Mouse (Mus musculus) ES-CJ7 (cell line): ENCODE measurements around the gene Cux2.
A peak's percentile ranks its signal among the peaks of the same experiment; 100 is the strongest.
"Not testable (repeated sequence)": the region's sequence is repeated elsewhere in the genome, so short reads cannot be mapped to it uniquely, and the experiment has no call there.

Experiments
- DNase-seq: peaks from one replicate; pipeline ENCODE4 v3.0.0; 2011; ENCODE audit warnings: low read depth, low spot score

Gene Cux2

DNA sequence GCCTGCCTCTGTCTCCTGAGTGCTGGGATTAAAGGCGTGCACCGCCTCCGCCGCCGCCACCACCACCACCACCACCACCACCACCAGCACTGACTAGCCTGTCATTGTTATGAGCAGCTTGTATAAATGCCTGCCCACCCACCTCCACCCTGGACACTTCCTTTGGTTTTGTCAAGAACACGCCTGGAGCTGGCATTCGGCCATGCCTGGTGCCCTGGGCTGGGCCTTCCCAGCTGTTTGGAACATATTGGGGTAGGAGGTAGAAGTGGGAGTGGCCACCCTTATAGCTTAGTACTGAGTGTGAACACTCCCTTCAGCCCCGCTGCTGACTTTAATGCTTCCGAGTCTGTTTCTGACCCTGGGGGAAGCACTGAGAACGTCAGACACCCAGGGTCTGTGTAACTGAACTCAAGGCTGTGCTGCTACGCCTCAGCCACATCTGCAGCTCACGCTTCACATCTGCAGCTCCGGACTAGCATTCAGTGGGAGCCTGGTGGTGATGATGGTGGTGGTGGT lies 178.3 kb downstream of the Cux2 start:
- DNase-seq = peak; percentile 48

GRCm38 (mm10) chr5:121870832-121871231 lies 179.1 kb downstream of the Cux2 start:
- DNase-seq = no peak

GRCm38 (mm10) chr5:121867963-121868362 lies 181.9 kb downstream of the Cux2 start:
- DNase-seq = no peak

GRCm38 (mm10) chr5:121864330-121864729 lies 185.6 kb downstream of the Cux2 start:
- no peak for DNase-seq

DNA sequence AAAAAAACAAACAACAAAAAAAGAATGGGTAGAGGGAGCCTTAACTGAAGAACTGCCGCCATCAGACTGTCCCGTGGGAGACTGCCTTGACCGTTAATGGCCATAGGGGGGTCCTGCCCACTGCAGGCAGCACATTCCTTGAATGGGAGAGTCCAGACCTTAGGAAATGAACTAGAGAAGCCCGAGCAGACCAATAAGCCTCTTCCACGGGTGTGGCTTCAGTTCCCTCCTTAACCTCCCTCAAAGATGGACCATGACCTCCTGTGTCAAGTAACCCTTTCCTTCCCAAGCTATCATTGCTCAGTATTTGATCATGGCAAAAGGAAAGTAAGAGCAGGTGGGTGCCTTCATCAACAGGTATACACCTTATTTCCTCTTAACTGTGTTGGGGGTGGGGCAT lies 187.9 kb downstream of the Cux2 start:
- no peak for DNase-seq

DNA sequence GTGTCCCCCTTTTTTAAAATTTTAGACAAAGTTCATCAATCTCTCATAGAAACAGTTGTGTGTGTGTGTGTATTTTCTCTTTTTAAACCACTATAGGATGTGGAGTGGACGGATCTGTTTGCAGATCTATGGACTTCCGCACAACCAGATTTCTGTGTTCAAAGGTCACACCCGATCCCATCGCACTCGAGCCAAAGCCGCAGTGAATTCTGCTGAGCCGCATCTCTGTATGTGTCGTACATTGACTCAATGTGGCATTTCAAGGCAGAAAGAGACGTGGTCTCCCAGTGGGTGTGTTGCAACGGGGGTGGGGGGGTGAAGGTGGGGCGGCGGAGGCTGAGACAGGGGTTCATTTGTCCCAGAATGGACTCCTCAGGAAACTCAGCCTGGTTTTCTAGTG lies 191.5 kb downstream of the Cux2 start:
- no peak for DNase-seq

DNA sequence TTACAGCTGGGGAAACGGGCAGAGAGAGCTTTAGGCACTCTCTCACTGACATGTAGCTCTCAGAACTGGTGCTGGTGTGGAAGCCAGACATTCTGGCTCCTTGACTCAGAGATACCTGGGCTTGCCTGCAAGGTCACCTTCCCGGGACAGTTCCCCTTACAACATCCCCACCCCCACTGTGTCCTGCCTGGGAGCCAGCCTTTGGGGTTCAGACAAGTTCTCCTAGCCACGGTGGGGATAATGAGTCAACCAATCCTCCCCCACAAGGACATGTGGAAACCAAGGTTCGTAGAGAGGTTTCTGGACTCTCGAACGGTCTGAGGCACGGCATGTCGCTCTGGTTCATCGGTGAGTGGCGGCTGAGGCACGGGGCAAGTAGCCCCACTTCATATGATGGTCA lies 193.2 kb downstream of the Cux2 start:
- DNase-seq = no peak

DNA sequence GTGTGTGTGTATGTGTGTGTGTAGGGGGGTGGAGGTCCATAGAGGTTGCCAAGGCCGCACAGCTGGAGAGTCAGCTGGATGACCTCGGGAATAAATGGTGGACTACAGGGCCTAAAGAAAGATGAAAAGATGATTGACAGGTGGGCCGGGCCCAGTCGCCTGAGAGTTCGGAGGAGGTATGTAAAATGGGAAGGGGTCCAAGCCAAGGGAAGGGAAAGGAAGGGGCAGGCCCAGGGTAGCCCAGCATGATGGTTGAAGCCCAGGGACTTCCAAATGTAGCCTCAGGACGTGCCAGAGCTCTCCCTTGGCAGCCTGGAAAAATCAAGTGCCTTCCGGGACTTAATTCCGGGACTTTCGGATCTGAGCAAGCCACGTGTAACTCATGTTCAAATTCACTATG lies 195.1 kb downstream of the Cux2 start:
- DNase-seq = no peak

GRCm38 (mm10) chr5:121853368-121854051 lies 196.4 kb downstream of the Cux2 start:
- DNase-seq = no peak

- DNase-seq = no peak
Measured at GRCm38 (mm10) chr5:121849478-121850349, 200.2 kb downstream of the Cux2 start.

- DNase-seq = peak; percentile 95
Measured at GRCm38 (mm10) chr5:121848743-121849142, 201.2 kb downstream of the Cux2 start, which contains the start of gene Pheta1. Pheta1 (plus strand) TSS chr5:121848984.

DNA sequence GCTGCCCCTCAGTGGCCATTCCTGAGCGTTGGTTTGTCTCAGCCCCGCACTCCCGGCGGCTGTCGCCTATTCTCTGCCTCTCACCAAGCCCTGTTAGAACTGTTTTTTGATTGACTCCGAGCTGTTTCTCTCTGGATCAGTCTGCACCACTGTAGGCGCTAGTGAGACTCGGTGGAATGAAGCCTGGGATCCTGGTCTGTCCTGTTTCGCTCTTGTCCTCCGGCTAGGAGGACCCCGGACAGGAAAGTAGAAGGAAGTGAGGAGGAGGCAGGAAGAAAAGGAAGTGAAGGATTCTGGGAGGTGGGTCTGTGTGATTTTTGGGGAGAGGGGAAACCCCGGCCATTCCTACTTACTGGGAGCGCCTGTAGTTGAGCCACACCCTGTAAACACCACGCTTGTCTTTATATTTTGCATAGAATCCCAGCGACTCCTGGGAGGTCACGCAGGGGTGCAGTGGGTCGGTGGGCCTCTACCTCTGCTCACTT lies 201.8 kb downstream of the Cux2 start:
- DNase-seq = peak; percentile 79

DNA sequence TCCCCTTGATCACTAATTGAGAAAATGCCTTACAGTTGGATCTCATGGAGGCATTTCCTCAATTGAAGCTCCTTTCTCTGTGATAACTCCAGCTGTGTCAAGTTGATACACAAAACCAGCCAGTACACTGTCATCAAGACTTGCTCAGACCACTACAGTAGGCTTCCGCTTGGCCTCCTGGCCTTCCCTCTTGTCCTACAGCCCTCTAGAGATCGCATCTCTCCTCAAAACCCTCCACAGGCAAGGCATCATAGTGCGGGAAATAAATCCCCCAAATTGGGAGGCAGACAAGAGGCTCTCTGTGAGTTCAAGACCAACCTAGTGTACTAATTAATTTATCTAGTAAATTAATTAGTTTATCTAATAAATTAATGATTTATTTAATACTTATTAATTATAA lies 202.6 kb downstream of the Cux2 start:
- DNase-seq = not testable (repeated sequence)

GRCm38 (mm10) chr5:121846322-121846721 lies 203.6 kb downstream of the Cux2 start:
- DNase-seq = no peak

DNA sequence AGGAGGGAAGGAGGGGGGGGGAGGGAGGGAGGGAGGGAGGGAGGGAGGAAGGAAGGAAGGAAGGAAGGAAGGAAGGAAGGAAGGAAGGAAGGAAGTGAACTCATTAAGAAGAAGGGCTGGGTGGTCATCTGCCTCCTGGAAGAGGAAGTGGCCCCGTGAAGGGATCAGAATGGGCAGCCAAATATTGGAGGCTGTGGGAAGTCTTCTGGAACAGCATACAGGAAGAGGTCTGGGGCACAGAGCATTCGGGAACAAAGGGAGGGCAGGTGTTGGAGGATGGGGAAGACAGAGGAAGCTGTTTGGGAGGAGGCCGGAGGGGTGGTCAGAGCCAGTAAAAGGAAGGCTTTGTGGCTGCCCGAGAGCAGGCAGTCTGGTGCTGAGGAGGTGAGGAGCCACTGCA lies 204.5 kb downstream of the Cux2 start:
- no peak for DNase-seq

DNA sequence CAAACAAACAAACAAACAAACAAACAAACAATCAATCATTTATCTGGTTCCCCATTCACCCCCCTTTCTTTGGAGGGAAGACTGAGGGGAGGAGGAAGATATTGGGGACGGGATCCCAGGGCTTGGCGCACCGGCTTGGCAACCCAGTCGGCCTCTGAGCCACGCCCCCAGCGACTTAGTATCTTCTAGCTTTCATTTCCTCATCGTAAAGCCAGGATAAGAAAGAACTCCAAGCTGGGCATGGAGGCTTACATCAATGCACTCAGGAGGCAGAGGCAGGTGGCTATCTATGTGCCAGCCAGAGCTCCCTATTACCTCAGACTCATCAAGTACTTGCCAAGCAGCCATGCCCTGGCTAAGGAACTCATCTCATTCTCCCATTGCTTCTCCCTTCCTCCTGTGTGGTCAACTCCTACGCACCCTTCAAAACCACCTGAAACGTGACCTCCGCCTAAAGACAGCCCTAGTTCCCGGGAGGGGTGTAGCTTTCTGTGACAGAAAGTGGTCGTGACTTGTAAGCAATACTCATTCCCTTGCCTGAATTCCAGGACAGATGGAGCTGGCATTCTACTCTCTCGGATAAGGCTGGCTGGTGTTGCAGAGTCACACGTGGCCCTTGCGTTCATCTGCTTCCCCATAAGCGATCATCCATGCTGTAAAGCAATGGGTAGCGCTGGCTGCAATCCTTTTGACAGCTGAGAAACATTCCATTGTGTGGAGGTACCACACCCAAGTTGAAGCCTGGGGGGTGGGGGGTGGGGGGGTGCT lies 206.6 kb downstream of the Cux2 start:
- no peak for DNase-seq

DNA sequence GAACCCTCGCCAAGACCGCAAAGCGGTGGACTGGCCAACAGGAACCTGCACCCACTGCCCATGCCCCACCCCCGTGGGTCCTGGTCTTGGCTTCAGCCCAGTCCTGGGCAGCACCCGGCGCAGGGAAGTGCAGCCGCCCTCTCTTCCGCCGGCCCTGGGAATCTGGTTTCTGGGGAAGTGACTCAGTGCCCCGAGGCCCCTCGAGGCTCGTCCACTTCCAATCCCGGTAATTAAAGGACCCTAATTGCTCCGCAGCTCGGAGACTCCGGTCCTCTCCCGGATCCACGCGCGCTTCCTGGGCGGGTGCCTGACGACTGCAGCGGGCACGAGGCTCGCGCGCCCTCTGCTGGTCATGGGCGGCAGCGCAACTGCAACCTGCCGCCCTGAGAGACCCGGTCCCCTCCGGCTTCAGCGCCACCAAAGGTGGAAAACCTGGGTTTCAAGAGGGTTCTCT lies 207.2 kb downstream of the Cux2 start:
- DNase-seq = peak; percentile 62

- no peak for DNase-seq
Measured at GRCm38 (mm10) chr5:121841973-121842372, 207.9 kb downstream of the Cux2 start.

DNA sequence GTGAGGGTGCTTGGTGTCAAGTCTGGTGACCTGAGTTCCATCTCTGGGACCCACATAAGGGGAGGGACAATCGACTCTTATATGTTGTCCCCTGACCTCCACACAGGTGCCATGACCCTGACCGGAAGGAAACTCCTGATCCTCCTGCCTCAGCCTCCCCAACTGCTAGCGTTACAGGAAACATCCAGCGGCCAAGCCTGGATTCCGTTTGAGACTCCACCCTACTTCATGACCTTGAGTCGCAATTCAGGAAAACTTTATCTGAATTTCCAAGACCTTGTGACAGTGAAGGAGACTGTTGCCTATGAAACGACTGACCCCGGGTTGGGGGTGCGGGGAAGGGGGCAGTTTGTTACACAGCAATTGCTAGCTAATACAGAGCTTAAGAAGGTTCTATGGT lies 208.4 kb downstream of the Cux2 start:
- peak; percentile 65 for DNase-seq

DNA sequence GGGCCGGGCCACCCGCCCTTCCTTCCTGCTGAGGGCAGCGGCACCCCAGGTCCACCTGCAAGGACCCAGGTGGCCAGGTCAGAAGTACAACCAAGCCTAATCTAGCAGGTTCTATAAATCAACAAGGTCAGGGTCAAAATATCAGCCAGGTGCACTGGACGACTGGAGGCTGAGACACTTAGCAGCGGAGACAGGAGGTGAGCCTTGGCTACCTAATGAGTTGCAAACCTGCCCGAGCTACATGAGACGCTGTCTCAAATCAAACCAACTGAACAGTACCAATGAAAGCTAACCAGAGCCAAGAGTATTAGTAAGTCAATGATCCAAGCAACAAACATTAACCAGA lies 210.8 kb downstream of the Cux2 start:
- DNase-seq = no peak

DNA sequence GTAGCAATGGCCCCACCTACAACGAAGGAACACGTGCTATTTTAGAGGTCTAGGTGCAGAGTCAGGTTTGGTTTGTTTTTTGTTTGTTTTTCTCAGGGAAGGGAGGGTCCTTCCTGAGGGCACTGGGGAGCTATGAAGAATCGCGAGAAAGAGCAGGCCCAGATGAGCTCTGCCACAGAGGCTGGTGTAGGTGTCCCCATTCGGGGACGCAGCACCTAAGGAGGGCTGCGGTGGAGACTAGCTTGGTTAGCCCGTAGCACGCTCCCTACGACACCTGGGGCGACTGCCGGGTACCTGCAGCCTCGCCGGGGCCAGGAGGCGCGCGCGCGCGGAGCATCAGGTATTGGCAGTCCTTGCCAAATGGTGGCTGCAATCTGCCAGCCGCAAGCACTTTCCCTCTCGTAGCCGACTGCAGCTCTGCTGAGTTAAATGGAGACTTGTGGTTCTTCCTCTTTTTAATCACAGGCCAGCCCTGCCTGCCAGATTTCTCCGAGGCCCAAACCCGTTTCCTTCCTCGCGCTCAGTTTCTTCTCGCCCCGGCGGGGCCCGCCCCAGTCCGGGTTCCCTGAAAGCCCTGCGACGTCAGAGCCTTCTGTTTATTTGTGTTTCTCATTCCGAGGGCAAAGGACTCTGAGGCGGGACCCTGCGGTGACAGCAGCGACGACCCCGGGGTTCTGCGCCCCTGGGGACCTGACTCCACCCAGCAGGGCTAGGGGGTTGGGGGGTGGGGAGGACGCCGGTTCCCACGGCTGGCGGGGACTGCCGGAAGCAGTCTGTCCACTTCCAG lies 211.4 kb downstream of the Cux2 start:
- peak; percentile 56 for DNase-seq
